Mouse (Mus musculus) heart, adult 8-10 months (tissue): ENCODE measurements around the gene Tgm7. TPM values are rescaled to one million over a fixed set of nuclear protein-coding genes. Genes with fewer than 3 reads are reported as not detected.
"Not testable (repeated sequence)": the region's sequence is repeated elsewhere in the genome, so short reads cannot be mapped to it uniquely, and the experiment has no call there.

Experiments
- DNase-seq: peaks from one replicate; pipeline ENCODE4 v3.0.0; 2022; ENCODE audit warnings: low spot score
- total RNA-seq, 4 experiments: library from RNA; stranded (reverse); gene quantifications; 2 replicates each; pipeline ENCODE4 v1.2.4; 2022

Gene Tgm7
- total RNA-seq = not detected

DNA sequence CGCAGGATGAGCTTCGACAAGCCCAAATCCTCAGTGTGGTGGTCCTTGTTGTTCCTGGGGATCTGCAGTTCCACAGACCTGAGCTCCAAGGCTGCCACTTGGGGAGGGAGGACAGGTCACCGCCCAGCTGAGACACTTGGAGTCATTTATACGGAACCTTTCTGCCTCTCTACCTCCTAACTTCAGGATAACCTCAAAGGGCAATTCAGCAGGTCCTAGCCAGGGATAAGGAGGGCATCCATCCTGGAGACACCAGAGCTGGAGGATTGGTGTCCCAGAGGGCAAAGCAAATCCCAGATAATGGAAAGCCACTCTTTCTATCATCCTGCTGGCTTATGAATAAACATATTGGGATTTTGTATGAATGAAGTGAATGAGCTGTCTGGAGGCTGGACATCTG is at the start of gene Tgm7:
TSS of gene Tgm7 (minus strand) at position 101 of the 400 bp plus-strand sequence.
- no peak for DNase-seq

DNA sequence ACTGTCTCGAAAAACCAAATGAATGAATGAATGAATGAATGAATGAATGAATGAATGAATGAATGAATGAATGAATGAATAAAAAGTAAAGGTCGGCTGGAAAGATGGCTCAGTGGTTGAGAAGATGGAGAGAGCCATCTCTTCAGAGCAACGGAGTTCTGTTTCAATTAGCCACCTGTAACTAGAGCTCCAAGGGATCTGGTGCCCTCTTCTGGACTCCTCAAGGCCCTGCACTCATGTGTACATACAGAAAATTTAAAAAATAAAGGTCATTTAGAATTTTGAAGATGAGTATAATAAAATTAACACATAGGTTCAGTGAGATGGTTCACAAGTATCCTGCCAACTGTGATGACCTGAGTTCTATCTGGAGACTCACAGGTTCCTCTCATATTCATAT is 43.5 kb upstream of the Tgm7 start:
- DNase-seq = no peak

DNA sequence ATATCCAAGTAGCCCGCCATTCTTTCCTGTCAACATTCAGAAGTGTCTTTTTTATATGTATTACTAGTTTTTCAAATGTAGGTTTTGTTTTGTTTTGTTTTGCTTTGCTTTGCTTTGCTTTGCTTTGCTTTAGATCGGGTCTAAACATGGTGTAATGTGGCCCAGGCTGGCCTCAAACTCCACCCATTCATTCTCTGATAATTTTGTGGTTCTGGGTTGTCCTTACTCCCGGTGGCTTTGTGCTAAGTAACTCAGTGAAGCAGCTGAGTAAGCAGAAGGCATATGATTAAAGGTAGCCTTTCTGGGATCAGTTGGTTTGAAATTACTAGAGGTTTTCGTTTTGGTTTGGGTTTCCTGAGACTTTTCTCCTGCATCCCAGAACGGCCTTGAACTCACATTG is 40.1 kb upstream of the Tgm7 start:
- no peak for DNase-seq

DNA sequence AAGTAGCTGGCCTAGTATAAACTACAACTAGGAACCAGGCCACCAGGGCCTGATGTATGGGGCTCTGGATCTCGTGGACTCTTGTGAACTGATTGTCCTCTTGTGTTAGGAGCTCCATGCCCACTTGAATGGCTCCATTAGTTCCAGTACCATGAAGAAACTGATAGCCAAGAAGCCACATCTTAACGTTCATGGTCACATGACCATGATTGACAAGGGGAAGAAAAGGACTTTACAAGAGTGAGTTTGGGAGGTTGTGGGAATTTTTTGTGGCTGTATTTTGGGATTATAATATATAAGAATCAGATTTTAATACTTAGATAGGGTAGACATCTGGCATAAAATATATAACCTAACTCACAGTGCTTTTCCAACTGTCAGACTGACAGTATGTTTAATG is 32.8 kb upstream of the Tgm7 start:
- DNase-seq = no peak

DNA sequence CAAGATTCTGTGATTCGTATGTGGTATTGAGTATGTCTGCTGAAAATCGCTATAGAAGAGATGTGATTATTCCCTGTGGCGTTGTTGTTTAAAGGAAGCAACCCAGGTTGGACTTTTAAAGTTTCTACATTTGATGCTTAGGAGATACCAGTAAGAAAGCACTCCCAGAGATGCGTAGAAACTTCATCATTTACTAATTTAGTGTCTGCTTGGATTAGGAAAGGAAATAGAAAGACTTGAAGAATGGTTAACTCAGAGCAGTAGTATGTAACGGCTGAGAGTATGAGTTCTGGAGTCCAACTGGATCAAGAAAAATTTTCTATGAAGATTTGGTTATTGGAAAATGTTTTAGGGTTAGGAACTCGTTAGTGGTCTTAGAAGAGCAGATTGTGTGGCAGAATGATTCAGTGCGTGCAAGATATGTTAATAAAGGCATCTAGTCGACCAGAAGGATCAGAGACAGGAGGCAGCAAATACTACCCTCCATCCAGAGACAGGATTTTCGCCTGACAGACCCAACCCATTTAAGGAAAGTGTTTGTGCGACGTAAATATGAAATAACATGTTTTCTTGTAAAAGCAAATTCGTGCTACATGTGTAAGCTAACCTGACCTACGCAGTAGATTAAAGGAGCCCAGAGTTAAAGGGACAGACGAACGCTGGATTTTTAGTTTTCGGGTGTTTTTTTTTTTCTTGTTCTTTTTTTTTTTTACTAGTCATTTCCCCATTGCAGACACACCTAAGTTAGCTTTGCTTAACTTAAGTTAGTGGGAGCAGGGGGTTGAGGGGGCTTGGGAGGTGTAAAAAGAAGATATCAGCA is 31.8 kb upstream of the Tgm7 start:
- DNase-seq = peak; percentile 3

DNA sequence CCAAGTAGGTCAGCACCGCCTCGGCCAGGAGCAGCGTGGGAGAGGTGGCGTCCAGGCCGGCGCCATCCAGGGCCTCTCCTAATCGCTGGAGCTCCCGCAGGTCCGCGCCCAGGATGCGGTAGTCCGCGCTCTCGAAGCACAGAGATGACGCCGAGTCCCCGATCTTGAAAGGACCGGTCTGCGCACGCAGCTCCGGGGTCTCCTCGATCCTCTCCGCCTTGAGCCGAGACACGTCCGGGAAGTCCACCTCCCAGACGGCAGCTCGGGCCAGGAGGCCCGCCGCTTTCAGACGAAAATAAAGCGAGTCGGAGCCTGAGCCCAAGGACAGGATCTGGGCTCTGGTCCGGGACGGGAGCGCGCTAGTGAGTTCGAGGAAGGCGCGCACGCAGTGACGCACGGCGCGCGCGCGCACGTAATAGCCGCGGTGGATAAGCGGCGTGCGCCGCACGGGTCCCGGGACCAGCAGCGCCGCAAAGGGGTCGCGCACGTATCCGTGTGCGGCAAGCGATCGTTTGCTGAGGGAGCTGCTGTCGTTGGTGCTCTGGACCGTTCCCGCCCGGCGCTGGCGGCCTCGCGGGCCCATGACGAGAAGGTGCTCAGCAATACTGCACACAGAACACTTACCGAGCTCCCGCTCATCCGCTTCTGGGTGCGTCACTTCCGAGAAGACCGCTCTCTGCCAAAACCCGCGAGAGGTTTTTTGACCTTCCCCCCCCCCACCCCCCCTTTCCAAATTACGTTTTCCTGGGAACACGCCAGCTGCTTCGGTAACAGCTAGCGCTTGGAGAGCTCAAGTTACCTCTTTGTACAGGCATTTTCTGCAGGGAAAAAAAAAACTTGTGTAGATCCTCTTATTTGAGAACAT is 30.7 kb upstream of the Tgm7 start, which contains the start of the genes Adal and Lcmt2:
TSS of gene Adal (plus strand) at position 411 of the 865 bp plus-strand sequence.
TSS of gene Lcmt2 (minus strand) at position 636 of the 865 bp plus-strand sequence.
- peak; percentile 90 for DNase-seq

DNA sequence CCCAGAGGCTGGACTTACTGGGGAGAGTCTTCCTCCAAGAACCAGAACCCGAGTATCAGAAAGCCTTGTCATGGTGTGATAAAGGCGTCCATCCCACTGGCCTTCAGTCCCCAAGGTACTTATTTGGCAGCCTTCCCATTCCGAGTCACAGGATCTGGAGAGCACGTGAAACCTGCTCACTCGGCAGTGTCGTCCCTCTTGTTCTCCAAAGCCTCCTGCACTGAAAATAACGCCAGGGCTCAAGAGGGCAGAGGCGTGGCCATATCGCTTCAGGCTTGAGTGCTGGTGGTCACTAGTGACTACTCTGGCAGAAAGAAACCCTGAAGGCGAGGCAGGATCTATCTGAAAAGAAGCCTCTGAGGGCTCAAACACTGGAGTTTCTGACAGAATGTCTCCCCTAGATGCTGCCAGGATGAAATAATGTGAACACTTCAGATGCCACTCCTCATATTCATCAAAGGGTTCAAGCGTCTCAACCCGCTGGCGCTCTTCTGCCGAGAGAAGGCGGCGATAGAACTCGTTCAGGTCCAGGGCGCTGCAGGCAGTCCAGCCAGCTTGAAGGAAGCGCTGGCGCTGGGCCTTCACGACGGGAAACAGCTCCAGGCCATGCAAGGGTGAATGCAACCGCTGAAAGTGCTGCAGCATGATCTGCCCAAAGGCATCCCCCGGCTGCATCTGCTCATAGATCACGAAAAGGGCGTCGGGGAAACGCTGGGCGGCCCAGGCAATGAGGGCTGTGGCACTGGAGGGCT is 29.8 kb upstream of the Tgm7 start:
- peak; percentile 69 for DNase-seq

DNA sequence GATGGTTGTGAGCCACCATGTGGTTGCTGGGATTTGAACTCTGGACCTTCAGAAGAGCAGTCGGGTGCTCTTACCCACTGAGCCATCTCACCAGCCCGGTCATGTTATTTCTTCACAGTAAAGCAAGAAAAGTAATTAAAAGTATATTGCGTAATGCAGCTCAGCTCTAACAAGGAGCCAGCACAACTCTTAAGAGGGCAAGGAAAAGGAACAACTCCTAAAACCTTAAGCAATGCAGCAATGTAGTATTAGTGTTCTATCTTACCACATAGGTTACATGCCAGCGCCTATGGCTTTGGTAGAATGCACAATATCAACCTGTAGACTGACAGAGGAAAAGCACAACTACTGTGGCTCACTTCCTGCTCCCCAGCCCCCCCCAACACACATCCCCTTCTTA is 27.8 kb upstream of the Tgm7 start:
- no peak for DNase-seq

DNA sequence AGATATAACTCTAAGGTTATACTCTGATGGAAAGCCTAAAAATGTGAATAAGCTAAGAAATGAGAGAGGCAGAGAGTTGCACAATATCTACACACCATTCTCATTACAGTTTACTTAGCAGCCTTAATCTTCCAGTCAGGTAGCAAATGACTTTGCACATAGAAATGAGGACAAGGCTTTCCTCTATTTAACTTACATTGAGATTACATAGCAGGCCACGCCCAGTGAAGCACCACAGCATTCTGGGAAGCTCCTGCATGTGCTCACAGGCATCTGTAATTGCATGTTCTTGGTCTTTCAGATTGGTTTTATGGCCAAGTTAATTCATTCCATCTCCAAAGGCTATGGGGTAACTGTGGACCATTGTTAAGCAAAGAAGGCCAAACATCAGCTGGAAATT is 23.2 kb upstream of the Tgm7 start:
- DNase-seq = no peak

DNA sequence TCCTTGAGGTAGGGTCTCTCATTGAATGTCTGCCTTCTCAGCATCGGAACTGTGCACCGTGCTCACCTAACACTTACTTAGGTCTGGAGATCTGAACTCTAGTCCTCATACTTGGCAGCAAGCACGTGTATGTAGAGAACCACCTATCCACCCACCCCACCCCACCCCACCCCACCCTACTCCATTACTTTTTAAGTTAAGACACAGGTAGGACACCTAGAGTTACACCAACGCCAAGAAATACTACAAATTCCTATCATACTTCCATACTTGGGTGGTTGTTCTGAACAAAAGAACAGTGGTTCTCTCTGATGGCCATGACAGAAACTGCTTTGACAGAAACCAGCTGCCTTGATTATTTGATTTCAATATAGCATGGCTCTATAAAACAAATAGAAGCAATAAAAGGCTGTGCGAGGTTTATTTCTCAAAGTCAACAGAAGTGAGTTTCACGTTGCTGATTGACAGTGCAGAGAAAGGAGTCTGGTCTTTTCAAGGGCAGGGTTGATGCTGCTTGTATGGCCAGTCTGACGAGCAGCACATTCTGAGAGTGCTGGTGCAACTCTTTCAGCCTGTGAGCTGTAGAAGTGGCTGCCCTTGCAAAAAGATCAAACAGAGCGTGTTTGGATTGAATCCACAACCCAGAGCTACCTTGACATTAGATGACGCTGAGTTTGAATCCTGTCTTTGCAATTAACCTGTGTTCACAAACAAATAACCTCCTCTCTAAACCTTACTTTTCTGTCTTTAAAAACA is 19.4 kb upstream of the Tgm7 start:
- DNase-seq = no peak

DNA sequence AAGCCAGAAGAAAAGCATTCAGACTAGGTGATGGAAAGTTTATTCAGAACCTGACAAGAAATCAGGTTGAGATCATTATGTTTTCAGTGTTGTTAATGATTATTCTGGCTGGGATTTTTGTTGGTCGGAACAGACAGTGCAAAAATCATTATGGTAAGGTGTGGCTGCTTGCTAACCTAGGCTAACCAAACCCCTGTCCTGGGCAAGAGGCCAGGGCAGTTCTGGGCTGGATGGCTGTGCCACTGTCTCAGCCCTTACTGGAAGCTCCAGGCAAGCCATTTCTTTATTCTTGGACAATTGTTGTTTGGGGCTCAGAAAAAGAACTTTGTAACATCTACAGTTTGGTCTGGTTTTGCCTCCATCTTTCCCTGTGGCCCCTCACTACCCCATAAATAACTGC is 17.9 kb upstream of the Tgm7 start:
- no peak for DNase-seq

DNA sequence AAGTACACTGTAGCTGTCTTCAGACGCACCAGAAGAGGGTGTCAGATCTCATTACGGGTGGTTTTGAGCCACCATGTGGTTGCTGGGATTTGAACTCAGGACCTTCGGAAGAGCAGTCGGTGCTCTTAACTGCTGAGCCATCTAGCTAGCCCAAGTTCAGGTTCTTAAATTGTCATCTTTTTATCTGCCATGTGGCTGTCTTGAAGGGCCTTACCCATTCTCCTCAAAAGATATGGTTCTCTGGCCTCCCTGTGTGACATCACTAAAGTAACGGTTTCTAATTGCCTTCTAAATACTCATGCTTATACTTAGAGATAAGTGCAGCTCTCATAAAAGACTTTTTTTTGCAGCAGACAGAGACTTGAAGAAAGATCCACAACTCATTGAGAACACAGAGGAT is 16.7 kb upstream of the Tgm7 start:
- DNase-seq = not testable (repeated sequence)

DNA sequence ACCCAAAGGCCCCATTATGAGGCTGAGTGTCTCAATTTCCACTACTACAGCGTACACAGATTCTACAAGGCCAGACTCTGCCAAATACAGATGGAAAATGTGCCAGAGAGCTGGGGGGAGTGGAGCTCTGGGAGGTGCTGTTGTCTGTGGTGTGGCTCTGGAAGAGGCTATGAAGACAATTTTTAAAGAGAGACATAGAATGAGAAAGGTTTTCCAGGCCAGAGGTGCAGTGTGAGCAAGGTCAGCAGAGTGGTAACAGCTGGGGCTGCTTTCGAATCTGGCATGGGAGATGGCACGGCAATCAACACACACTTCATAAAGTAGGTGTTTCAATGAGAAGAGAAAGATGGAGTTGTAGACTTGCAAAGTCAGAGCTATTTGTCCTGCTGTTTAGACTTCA is 9.7 kb upstream of the Tgm7 start:
- no peak for DNase-seq

DNA sequence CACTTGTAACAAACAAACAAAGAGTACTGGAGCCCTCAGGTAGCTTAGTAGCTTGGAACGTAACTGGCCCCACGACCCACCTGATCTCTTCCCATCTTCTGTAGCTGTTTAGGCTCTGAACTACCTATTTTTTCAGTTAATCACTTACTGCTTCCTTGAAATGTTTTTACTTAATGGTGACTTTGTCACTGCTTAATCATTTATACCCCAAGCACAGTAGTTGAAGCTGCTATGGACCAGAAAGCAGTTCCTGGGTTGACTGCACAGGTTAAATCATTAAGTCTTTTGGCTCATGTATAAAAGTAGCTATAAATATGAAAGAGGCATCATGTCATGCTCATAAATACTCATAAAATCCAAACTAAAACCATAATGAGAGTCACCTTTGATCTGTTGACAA is 5.8 kb upstream of the Tgm7 start:
- no peak for DNase-seq

DNA sequence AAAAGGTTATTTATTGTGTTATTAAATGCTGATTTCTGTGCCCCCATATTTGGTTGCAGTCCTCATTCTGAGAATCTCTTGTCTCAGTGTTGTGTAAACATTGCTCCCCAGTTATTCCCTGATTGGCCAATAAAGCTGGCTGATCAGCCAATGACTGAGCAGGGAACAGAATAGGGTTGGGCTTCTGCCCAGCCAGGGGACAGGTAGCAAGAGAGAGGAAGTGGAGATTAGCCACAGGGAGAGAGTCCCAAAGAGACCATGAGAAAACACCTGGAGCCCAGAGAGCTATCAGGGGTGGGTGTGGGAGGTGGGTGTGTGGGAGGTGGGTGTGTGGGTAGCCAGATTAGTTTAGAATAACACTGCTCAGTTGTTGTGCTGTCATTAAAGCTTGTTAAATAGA is 3.7 kb downstream of the Tgm7 start:
- no peak for DNase-seq

DNA sequence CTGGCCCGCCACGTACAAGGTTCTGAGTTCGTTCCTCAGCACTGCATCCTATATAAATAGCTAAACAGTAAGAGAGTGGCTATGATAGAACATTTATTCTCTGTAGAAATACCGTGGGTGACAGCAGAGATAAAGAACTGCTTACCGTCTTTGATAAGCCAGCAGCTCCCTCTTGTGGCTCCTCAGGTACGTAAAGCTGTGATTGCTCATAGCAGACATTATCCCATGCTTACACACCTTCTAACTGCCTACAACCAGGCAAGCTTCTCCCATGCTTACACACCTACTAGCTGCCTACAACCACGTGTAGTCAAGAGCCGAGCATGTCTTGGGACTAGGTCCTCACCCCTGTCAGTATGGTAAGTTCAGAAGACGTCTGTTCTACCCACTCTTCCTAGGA is 7.5 kb downstream of the Tgm7 start:
- peak; percentile 33 for DNase-seq

DNA sequence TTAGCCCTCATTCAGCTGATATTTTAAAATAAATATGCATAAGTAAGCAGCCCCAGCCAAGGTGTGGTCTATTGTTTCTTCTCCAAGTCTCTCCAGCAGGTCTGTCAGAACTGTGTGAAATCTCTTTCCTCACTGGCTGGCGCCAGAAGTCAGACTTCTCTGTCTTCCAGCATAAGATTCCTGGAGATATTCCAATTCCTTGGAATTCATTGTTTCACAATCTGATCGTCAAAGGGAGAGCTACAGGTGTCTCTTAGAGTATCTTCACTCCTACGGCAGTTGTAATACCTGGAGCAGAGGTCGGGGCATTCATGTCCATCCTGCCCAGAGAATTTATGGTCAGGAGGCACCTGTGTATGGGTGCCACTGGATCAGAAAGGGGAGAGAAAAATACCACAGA is 19.8 kb downstream of the Tgm7 start:
- DNase-seq = no peak

DNA sequence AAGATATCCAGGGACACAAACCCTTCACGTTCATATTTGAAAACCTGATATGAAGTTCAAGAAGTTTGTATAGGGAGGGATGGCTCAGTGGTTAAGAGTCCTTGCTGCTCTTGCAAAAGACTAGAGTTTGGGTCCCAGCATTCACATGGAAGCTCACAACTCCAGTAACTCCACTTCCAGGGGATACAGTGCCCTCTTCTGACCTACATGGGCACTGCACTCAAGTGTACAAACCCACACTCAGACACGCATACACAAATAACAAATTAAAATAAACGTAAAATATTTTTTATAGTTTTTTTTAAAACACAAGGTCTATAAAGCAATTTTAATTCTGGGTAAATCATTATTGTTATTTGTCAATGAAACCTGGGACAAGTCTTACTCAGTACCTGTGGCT is 21.1 kb downstream of the Tgm7 start:
- no peak for DNase-seq

DNA sequence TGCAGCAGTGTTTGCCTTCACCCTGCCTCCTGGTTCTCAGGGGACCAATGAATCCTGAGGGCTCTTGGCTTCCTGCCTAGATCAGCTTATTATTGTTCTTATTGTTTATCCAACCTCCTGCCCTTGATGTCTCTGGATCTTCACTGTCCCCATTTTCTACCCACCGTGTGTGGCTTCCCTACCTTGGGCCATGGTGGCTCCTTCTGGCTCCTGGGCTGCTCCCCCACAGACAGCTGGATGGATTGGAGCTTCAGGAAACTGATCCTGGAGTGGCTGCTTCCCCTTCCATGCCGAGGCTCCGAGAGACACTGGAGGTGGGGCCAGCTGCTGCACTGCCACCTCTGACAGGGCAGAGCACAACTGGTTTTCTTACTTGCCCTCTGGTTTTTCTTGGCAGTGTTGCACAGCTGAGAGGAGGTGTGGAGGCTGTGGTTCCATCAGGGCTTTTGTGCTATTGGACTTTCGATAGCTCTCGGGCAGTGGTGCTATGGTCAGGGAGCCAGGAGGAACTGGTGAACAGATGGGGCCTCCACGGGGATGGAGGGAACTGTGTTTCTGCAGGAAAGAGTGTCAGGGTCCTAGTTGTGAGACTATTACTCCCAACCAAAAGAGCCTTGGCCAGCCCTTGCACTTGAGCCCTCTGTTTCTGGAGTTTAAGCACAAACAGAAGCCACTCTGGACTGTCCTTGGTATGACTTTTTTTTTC is 24.0 kb downstream of the Tgm7 start, which contains the start of gene Tgm5:
TSS of gene Tgm5 (minus strand) at position 362 of the 706 bp plus-strand sequence.
- no peak for DNase-seq

DNA sequence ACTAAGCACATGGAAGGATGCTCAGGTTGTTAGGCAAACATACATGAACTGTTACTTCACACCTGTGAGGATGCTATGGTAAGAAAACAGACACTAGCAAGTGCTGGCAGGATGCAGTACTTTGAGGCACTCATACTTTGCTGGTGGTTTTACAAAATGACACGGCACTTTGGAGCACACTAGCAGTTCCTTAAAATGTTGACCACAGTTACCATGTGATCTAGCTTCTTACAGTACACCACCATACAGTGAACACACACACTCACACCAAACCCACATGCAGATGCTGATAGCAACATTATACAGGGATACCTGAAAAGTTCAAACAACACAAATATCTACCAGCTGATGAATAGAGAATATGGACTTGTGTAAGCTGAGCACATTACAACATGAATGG is 27.0 kb downstream of the Tgm7 start:
- no peak for DNase-seq

DNA sequence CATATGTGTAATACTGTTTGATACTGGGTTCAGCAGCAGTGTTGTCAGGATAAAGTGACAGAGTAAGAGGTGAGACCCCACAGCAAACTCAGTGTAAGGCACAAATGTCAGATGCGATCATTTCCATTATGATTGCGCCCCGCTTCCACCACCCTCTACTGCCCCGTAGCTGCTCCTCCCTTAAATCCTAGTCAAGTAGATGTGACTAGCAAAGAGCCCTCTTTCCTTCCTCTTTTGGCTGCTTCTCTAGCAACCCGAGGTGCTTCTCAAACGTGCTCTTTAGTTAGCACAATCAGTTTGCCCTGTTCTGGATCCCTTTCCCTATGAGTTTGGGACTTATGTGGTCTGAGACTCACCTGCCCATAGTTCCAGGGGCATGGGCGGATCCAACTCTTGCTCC is 34.8 kb downstream of the Tgm7 start:
- DNase-seq = no peak
